Mouse (Mus musculus): ENCODE measurements around the gene 2610002M06Rik. TPM values are rescaled to one million over a fixed set of nuclear protein-coding genes. Genes with fewer than 3 reads are reported as not detected.

2610002M06Rik gene
- 9.0 and 9.2 TPM in 2 replicates for polyA plus RNA-seq (2015; fragmentation: Nextera tagmentation; extraction: Ambion mirVana)

GRCm38 (mm10) chrX:107816218-107816554 lies at the start of gene 2610002M06Rik:
Gene 2610002M06Rik, minus strand, starts transcription at chrX:107816334.
- ATAC-seq (ENCODE audit: low FRiP score, low read depth): peak; percentile 99
- H3K27me3 ChIP-seq: no peaks in the 10 kb centered on the region
- WGBS: 15% methylated on average over 27 of the region's 28 CpGs
- peak within 1 kb of the TSS; percentile 58 for H3K4me3 ChIP-seq
- peak within 1 kb of the TSS; percentile 60 for H3K4me2 ChIP-seq (replicated peaks)
- peak within 1 kb of the TSS; percentile 63 for H3K9ac ChIP-seq
- H3K36me3 ChIP-seq: no peaks in the 10 kb centered on the region
- H3K9me3 ChIP-seq: no peaks in the 10 kb centered on the region
- no peaks in the 10 kb centered on the region for H3K4me1 ChIP-seq
- no peak within 1 kb of the TSS for H3K27ac ChIP-seq

GRCm38 (mm10) chrX:107858165-107858564 lies 42.0 kb upstream of the 2610002M06Rik start:
- 32% methylated on average over 4 of the region's 4 CpGs for WGBS
- no peak overlapping the region for H3K4me2 ChIP-seq (replicated peaks)
- H3K27ac ChIP-seq: no peak overlapping the region
- H3K27me3 ChIP-seq: no peaks in the 10 kb centered on the region
- no peaks in the 10 kb centered on the region for H3K36me3 ChIP-seq
- no peak overlapping the region for H3K9ac ChIP-seq
- no peak overlapping the region for H3K4me3 ChIP-seq
- no peaks in the 10 kb centered on the region for H3K4me1 ChIP-seq
- ATAC-seq (ENCODE audit: low FRiP score, low read depth): no peak
- no peaks in the 10 kb centered on the region for H3K9me3 ChIP-seq

- 75% methylated on average over 6 of the region's 6 CpGs for WGBS
These were observed 592 bp upstream of the 2610002M06Rik start for GRCm38 (mm10) chrX:107816726-107817125.

GRCm38 (mm10) chrX:107815502-107816217 lies 474 bp downstream of the 2610002M06Rik start:
- no peak overlapping the region for H3K27ac ChIP-seq
- no peaks in the 10 kb centered on the region for H3K9me3 ChIP-seq
- WGBS: 18% methylated on average over 32 of the region's 32 CpGs
- peak overlapping the region; percentile 63 for H3K9ac ChIP-seq
- H3K4me1 ChIP-seq: no peaks in the 10 kb centered on the region
- H3K36me3 ChIP-seq: no peaks in the 10 kb centered on the region
- no peaks in the 10 kb centered on the region for H3K27me3 ChIP-seq
- peak overlapping the region; percentile 58 for H3K4me3 ChIP-seq
- H3K4me2 ChIP-seq (replicated peaks): peak overlapping the region; percentile 60
- peak; percentile 70 for ATAC-seq (ENCODE audit: low FRiP score, low read depth)

More at GRCm38 (mm10) chrX:107816726-107817125, 592 bp upstream of the 2610002M06Rik start:
- Histone ChIP-seq H3K4me1 (no peaks in the 10 kb centered on the region), H3K27me3 (no peaks in the 10 kb centered on the region), H3K36me3 (no peaks in the 10 kb centered on the region), H3K9me3 (no peaks in the 10 kb centered on the region), H3K9ac (no peak overlapping the region), H3K4me3 (peak overlapping the region; percentile 58), H3K27ac (no peak overlapping the region), H3K4me2 (replicated peaks) (peak overlapping the region; percentile 60)
- no peak for ATAC-seq (ENCODE audit: low FRiP score, low read depth)

- H3K4me3 ChIP-seq: no peak overlapping the region
- H3K27me3 ChIP-seq: no peaks in the 10 kb centered on the region
- H3K9ac ChIP-seq: no peak overlapping the region
- H3K27ac ChIP-seq: no peak overlapping the region
- H3K9me3 ChIP-seq: no peaks in the 10 kb centered on the region
- H3K4me1 ChIP-seq: no peaks in the 10 kb centered on the region
- no peak overlapping the region for H3K4me2 ChIP-seq (replicated peaks)
- no peak for ATAC-seq (ENCODE audit: low FRiP score, low read depth)
- no peaks in the 10 kb centered on the region for H3K36me3 ChIP-seq
These were observed 4.0 kb downstream of the 2610002M06Rik start for GRCm38 (mm10) chrX:107812120-107812519.

GRCm38 (mm10) chrX:107796919-107797318 lies 19.2 kb downstream of the 2610002M06Rik start:
- Histone ChIP-seq H3K27me3 (no peaks in the 10 kb centered on the region), H3K36me3 (no peaks in the 10 kb centered on the region), H3K4me1 (no peaks in the 10 kb centered on the region), H3K4me2 (replicated peaks) (no peak overlapping the region), H3K4me3 (no peak overlapping the region), H3K9ac (no peak overlapping the region), H3K9me3 (no peaks in the 10 kb centered on the region), H3K27ac (no peak overlapping the region)
- 88% methylated on average over 2 of the region's 2 CpGs for WGBS
- no peak for ATAC-seq (ENCODE audit: low FRiP score, low read depth)

- 46% methylated on average over 1 of the region's 1 CpGs for WGBS
- Histone ChIP-seq H3K4me3 (no peak overlapping the region), H3K27ac (no peak overlapping the region), H3K4me2 (replicated peaks) (no peak overlapping the region), H3K27me3 (no peaks in the 10 kb centered on the region), H3K36me3 (no peaks in the 10 kb centered on the region), H3K4me1 (no peaks in the 10 kb centered on the region), H3K9ac (no peak overlapping the region), H3K9me3 (no peaks in the 10 kb centered on the region)
- ATAC-seq (ENCODE audit: low FRiP score, low read depth): no peak
These were observed 20.3 kb downstream of the 2610002M06Rik start for GRCm38 (mm10) chrX:107795785-107796184.

- 79% methylated on average over 1 of the region's 1 CpGs for WGBS
These were observed 23.8 kb downstream of the 2610002M06Rik start, which contains the start of gene Tent5d for GRCm38 (mm10) chrX:107792290-107792689. Gene Tent5d, plus strand, starts transcription at chrX:107792590.

GRCm38 (mm10) chrX:107790750-107791493 lies 25.2 kb downstream of the 2610002M06Rik start:
- Histone ChIP-seq H3K4me3 (no peak overlapping the region), H3K27me3 (no peaks in the 10 kb centered on the region), H3K9me3 (no peaks in the 10 kb centered on the region), H3K4me2 (replicated peaks) (no peak overlapping the region), H3K27ac (no peak overlapping the region), H3K36me3 (no peaks in the 10 kb centered on the region), H3K4me1 (no peaks in the 10 kb centered on the region), H3K9ac (no peak overlapping the region)
- no peak for ATAC-seq (ENCODE audit: low FRiP score, low read depth)
- WGBS: 29% methylated on average over 8 of the region's 8 CpGs

More at GRCm38 (mm10) chrX:107792290-107792689, 23.8 kb downstream of the 2610002M06Rik start, which contains the start of gene Tent5d:
- no peaks in the 10 kb centered on the region for H3K36me3 ChIP-seq
- no peak within 1 kb of the TSS for H3K9ac ChIP-seq
- no peaks in the 10 kb centered on the region for H3K9me3 ChIP-seq
- no peak for ATAC-seq (ENCODE audit: low FRiP score, low read depth)
- no peak within 1 kb of the TSS for H3K4me2 ChIP-seq (replicated peaks)
- no peaks in the 10 kb centered on the region for H3K4me1 ChIP-seq
- H3K27me3 ChIP-seq: no peaks in the 10 kb centered on the region
- no peak within 1 kb of the TSS for H3K27ac ChIP-seq
- no peak within 1 kb of the TSS for H3K4me3 ChIP-seq

- Histone ChIP-seq H3K9ac (no peak overlapping the region), H3K4me1 (no peaks in the 10 kb centered on the region), H3K36me3 (no peaks in the 10 kb centered on the region), H3K27ac (no peak overlapping the region), H3K9me3 (no peaks in the 10 kb centered on the region), H3K4me2 (replicated peaks) (no peak overlapping the region), H3K27me3 (no peaks in the 10 kb centered on the region), H3K4me3 (no peak overlapping the region)
- ATAC-seq (ENCODE audit: low FRiP score, low read depth): no peak
- 96% methylated on average over 1 of the region's 1 CpGs for WGBS
These were observed 26.0 kb downstream of the 2610002M06Rik start for GRCm38 (mm10) chrX:107790136-107790535.

- H3K36me3 ChIP-seq: no peaks in the 10 kb centered on the region
- no peaks in the 10 kb centered on the region for H3K9me3 ChIP-seq
- no peak overlapping the region for H3K9ac ChIP-seq
- no peak overlapping the region for H3K27ac ChIP-seq
- no peak overlapping the region for H3K4me2 ChIP-seq (replicated peaks)
- no peaks in the 10 kb centered on the region for H3K27me3 ChIP-seq
- ATAC-seq (ENCODE audit: low FRiP score, low read depth): no peak
- WGBS: 18% methylated on average over 3 of the region's 3 CpGs
- no peaks in the 10 kb centered on the region for H3K4me1 ChIP-seq
- H3K4me3 ChIP-seq: no peak overlapping the region
These were observed 48.2 kb downstream of the 2610002M06Rik start for GRCm38 (mm10) chrX:107767896-107768295.
